In genomic region chr19:4227894-4228678, GRCm38 (mm10) we compare ENCODE assay signal across 8 mouse cellular contexts. TPM values are rescaled to one million over a fixed set of nuclear protein-coding genes. Genes with fewer than 3 reads are reported as not detected.
DNase-seq lines count a peak whose midpoint lies in the region; ATAC-seq and TF ChIP-seq lines count a peak whose summit lies in the region.

No protein-coding gene starts in this region.

- WGBS in midbrain, embryonic 10.5 days = 24% methylated on average over 8 of the region's 8 CpGs
- 15% methylated on average over 8 of the region's 8 CpGs for WGBS in midbrain, embryonic 16.5 days
- 17% methylated on average over 8 of the region's 8 CpGs for WGBS in forebrain, embryonic 14.5 days
- 25% methylated on average over 8 of the region's 8 CpGs for WGBS in hindbrain, postnatal 0 days

- peak; percentile 67 for DNase-seq in midbrain, embryonic 10.5 days (ENCODE audit: low spot score)
- DNase-seq in forebrain, embryonic 14.5 days (ENCODE audit: low spot score) = peak; percentile 86
- peak; percentile 89 for DNase-seq in hindbrain, postnatal 0 days (ENCODE audit: low spot score)
- peak; percentile 70 to 84 for DNase-seq in left cerebral cortex, postnatal 25 days (ENCODE audit: low spot score in 2 of 2)
- peak; percentile 67 to 72 for DNase-seq in natural killer cell, adult 2 months (ENCODE audit: low spot score in 2 of 2)
- DNase-seq in testis, postnatal 14 days (ENCODE audit: low spot score) = peak; percentile 47

- ATAC-seq in midbrain, embryonic 16.5 days = no peak
- ATAC-seq in forebrain, embryonic 14.5 days = peak; percentile 43; the same call in 1 of the 2 replicates
- peak; percentile 22; the same call in 1 of the 2 replicates for ATAC-seq in hindbrain, postnatal 0 days

- H3K9ac ChIP-seq in midbrain, embryonic 16.5 days (ENCODE audit: low read depth, low read length) = no peak overlapping the region
- H3K9ac ChIP-seq in forebrain, embryonic 14.5 days (ENCODE audit: low read length) = no peak overlapping the region
- H3K9ac ChIP-seq in hindbrain, postnatal 0 days (replicated peaks; ENCODE audit: low read length) = no peak overlapping the region

- no peak overlapping the region for H3K27ac ChIP-seq in midbrain, embryonic 10.5 days (replicated peaks)
- no peak overlapping the region for H3K27ac ChIP-seq in midbrain, embryonic 16.5 days (ENCODE audit: low read length)
- H3K27ac ChIP-seq in bone marrow macrophage, adult 2 months (ENCODE audit: insufficient read depth, low read depth, low read length) = no peak overlapping the region
- H3K27ac ChIP-seq in forebrain, embryonic 14.5 days (ENCODE audit: low read depth, low read length) = no peak overlapping the region
- H3K27ac ChIP-seq in hindbrain, postnatal 0 days = no peak overlapping the region

- no peak for TF ChIP-seq POLR2A in bone marrow macrophage, adult 2 months (IDR thresholded peaks at IDR 0.05; ENCODE audit: borderline replicate concordance, low read depth, low read length)

- peaks cover 32% of the 10 kb centered on the region for H3K27me3 ChIP-seq in midbrain, embryonic 10.5 days (ENCODE audit: low read depth, poor library complexity, severe bottlenecking)
- H3K27me3 ChIP-seq in midbrain, embryonic 16.5 days (ENCODE audit: control insufficient read depth, insufficient read depth, low read depth, low read length) = peaks cover 5% of the 10 kb centered on the region; the same call in 1 of the 2 replicates
- no peaks in the 10 kb centered on the region; the same call in 1 of the 2 replicates for H3K27me3 ChIP-seq in forebrain, embryonic 14.5 days (replicated peaks; ENCODE audit: control insufficient read depth, insufficient read depth, low read length)
- no peaks in the 10 kb centered on the region for H3K27me3 ChIP-seq in hindbrain, postnatal 0 days (ENCODE audit: insufficient read depth, low read length)

- H3K36me3 ChIP-seq in midbrain, embryonic 10.5 days = no peaks in the 10 kb centered on the region
- H3K36me3 ChIP-seq in midbrain, embryonic 16.5 days (ENCODE audit: control insufficient read depth, insufficient read depth, low read length) = no peaks in the 10 kb centered on the region
- H3K36me3 ChIP-seq in forebrain, embryonic 14.5 days (ENCODE audit: control insufficient read depth, insufficient read depth, low read length) = no peaks in the 10 kb centered on the region
- no peaks in the 10 kb centered on the region for H3K36me3 ChIP-seq in hindbrain, postnatal 0 days (ENCODE audit: insufficient read depth, low read length)

- TF ChIP-seq CTCF in bone marrow macrophage, adult 2 months (IDR thresholded peaks at IDR 0.05; ENCODE audit: low read depth, low read length) = peak; percentile 70
- peak; percentile 95 for TF ChIP-seq CTCF in hindbrain, postnatal 0 days (IDR thresholded peaks at IDR 0.05; ENCODE audit: low read depth)

- intact Hi-C loops in left cerebral cortex, postnatal 25 days (cut with DNase I) = loop anchor here (1.0 to 5.0 kb wide), 5 partner anchors 21 to 211 kb away; partner anchors contain the start of genes Aip, Cdk2ap2 and Pitpnm1

- H3K4me1 ChIP-seq in midbrain, embryonic 10.5 days = peaks cover 19% of the 10 kb centered on the region
- peaks cover 11% of the 10 kb centered on the region for H3K4me1 ChIP-seq in midbrain, embryonic 16.5 days (ENCODE audit: control insufficient read depth, insufficient read depth, low read length)
- peaks cover 23% of the 10 kb centered on the region for H3K4me1 ChIP-seq in bone marrow macrophage, adult 2 months (ENCODE audit: control insufficient read depth, insufficient read depth, low read length)
- H3K4me1 ChIP-seq in forebrain, embryonic 14.5 days (ENCODE audit: control insufficient read depth, insufficient read depth, low read length) = peaks cover 7% of the 10 kb centered on the region; the same call in 1 of the 2 replicates
- H3K4me1 ChIP-seq in hindbrain, postnatal 0 days (ENCODE audit: insufficient read depth, low read length) = peaks cover 6% of the 10 kb centered on the region; the same call in 1 of the 2 replicates

- H3K4me3 ChIP-seq in midbrain, embryonic 10.5 days = no peak overlapping the region
- no peak overlapping the region for H3K4me3 ChIP-seq in midbrain, embryonic 16.5 days (ENCODE audit: low read depth, low read length)
- no peak overlapping the region for H3K4me3 ChIP-seq in bone marrow macrophage, adult 2 months (ENCODE audit: insufficient read depth, low read length)
- no peak overlapping the region for H3K4me3 ChIP-seq in forebrain, embryonic 14.5 days (ENCODE audit: low read depth, low read length)
- no peak overlapping the region for H3K4me3 ChIP-seq in hindbrain, postnatal 0 days (ENCODE audit: low read length)

- no peak overlapping the region for H3K4me2 ChIP-seq in midbrain, embryonic 16.5 days (ENCODE audit: low read length)
- H3K4me2 ChIP-seq in forebrain, embryonic 14.5 days (ENCODE audit: low read length) = no peak overlapping the region
- H3K4me2 ChIP-seq in hindbrain, postnatal 0 days (ENCODE audit: low read depth, low read length) = no peak overlapping the region

- H3K9me3 ChIP-seq in midbrain, embryonic 10.5 days (replicated peaks) = no peaks in the 10 kb centered on the region
- no peaks in the 10 kb centered on the region for H3K9me3 ChIP-seq in midbrain, embryonic 16.5 days (replicated peaks; ENCODE audit: control insufficient read depth, low read length, poor library complexity, severe bottlenecking)
- no peaks in the 10 kb centered on the region for H3K9me3 ChIP-seq in forebrain, embryonic 14.5 days (replicated peaks; ENCODE audit: control insufficient read depth, low read length)
- no peaks in the 10 kb centered on the region for H3K9me3 ChIP-seq in hindbrain, postnatal 0 days (ENCODE audit: low read length)

RNA-seq across cellular contexts. Expression of gene Pold4, which starts 3.6 kb away (rescaled TPM):
- 12.2 and 15.6 TPM in 2 replicates for polyA plus RNA-seq in midbrain, embryonic 10.5 days (2016; fragmentation: Nextera tagmentation; extraction: Ambion mirVana)
- 18.5 and 19.2 TPM in 2 replicates for polyA plus RNA-seq in midbrain, embryonic 16.5 days (2015; fragmentation: Nextera tagmentation; extraction: Ambion mirVana)
- 77.5 and 93.5 TPM in 2 replicates for polyA plus RNA-seq in bone marrow macrophage, adult 2 months (2012; ENCODE audit: insufficient read depth, insufficient read length, missing spikeins)
- polyA plus RNA-seq in forebrain, embryonic 14.5 days (2014; fragmentation: Nextera tagmentation; extraction: Ambion mirVana) = 17.6 and 19.0 TPM in 2 replicates
- total RNA-seq in hindbrain, postnatal 0 days (2014; rRNA removed) = 28.1 and 28.7 TPM in 2 replicates
- 24.5 and 26.2 TPM in 2 replicates for polyA plus RNA-seq in hindbrain, postnatal 0 days (2015; fragmentation: Nextera tagmentation; extraction: Ambion mirVana)
- 10 to 100 TPM; 14.0 to 18.6 TPM for total RNA-seq in left cerebral cortex, postnatal 25 days (2021)

RNA-seq across cellular contexts. Expression of gene AC109138.7, which starts 13.9 kb away (rescaled TPM):
- polyA plus RNA-seq in midbrain, embryonic 10.5 days (2016; fragmentation: Nextera tagmentation; extraction: Ambion mirVana) = not detected in 2 replicates
- not detected in 2 replicates for polyA plus RNA-seq in midbrain, embryonic 16.5 days (2015; fragmentation: Nextera tagmentation; extraction: Ambion mirVana)
- not detected in 2 replicates for polyA plus RNA-seq in bone marrow macrophage, adult 2 months (2012; ENCODE audit: insufficient read depth, insufficient read length, missing spikeins)
- not detected in 2 replicates for polyA plus RNA-seq in forebrain, embryonic 14.5 days (2014; fragmentation: Nextera tagmentation; extraction: Ambion mirVana)
- total RNA-seq in hindbrain, postnatal 0 days (2014; rRNA removed) = not detected in 2 replicates
- polyA plus RNA-seq in hindbrain, postnatal 0 days (2015; fragmentation: Nextera tagmentation; extraction: Ambion mirVana) = not detected in 2 replicates
- total RNA-seq in left cerebral cortex, postnatal 25 days (2021) = not detected

RNA-seq across cellular contexts. Expression of gene Clcf1, which starts 14.0 kb away (rescaled TPM):
- polyA plus RNA-seq in midbrain, embryonic 10.5 days (2016; fragmentation: Nextera tagmentation; extraction: Ambion mirVana) = 0.65 and 0.74 TPM in 2 replicates
- 0.40 and 0.68 TPM in 2 replicates for polyA plus RNA-seq in midbrain, embryonic 16.5 days (2015; fragmentation: Nextera tagmentation; extraction: Ambion mirVana)
- 0.40 and 0.56 TPM in 2 replicates for polyA plus RNA-seq in bone marrow macrophage, adult 2 months (2012; ENCODE audit: insufficient read depth, insufficient read length, missing spikeins)
- polyA plus RNA-seq in forebrain, embryonic 14.5 days (2014; fragmentation: Nextera tagmentation; extraction: Ambion mirVana) = 0.61 and 0.85 TPM in 2 replicates
- total RNA-seq in hindbrain, postnatal 0 days (2014; rRNA removed) = 0.42 and 3.8 TPM in 2 replicates
- 0.83 TPM in 2 replicates for polyA plus RNA-seq in hindbrain, postnatal 0 days (2015; fragmentation: Nextera tagmentation; extraction: Ambion mirVana)
- 1 to 10 TPM in 1 of 2 experiments, under 1 TPM in 1; 0.96 to 1.2 TPM for total RNA-seq in left cerebral cortex, postnatal 25 days (2021)

RNA-seq across cellular contexts. Expression of gene Rad9a, which starts 26.6 kb away (rescaled TPM):
- polyA plus RNA-seq in midbrain, embryonic 10.5 days (2016; fragmentation: Nextera tagmentation; extraction: Ambion mirVana) = 58.9 and 60.3 TPM in 2 replicates
- 24.1 and 25.0 TPM in 2 replicates for polyA plus RNA-seq in midbrain, embryonic 16.5 days (2015; fragmentation: Nextera tagmentation; extraction: Ambion mirVana)
- polyA plus RNA-seq in bone marrow macrophage, adult 2 months (2012; ENCODE audit: insufficient read depth, insufficient read length, missing spikeins) = 25.1 and 27.2 TPM in 2 replicates
- polyA plus RNA-seq in forebrain, embryonic 14.5 days (2014; fragmentation: Nextera tagmentation; extraction: Ambion mirVana) = 25.5 and 25.7 TPM in 2 replicates
- total RNA-seq in hindbrain, postnatal 0 days (2014; rRNA removed) = 15.8 and 25.8 TPM in 2 replicates
- polyA plus RNA-seq in hindbrain, postnatal 0 days (2015; fragmentation: Nextera tagmentation; extraction: Ambion mirVana) = 13.7 and 14.6 TPM in 2 replicates
- total RNA-seq in left cerebral cortex, postnatal 25 days (2021) = 1 to 10 TPM; 6.9 to 8.0 TPM

RNA-seq across cellular contexts. Expression of gene Ppp1ca, which starts 36.2 kb away (rescaled TPM):
- 1,003 and 1,059 TPM in 2 replicates for polyA plus RNA-seq in midbrain, embryonic 10.5 days (2016; fragmentation: Nextera tagmentation; extraction: Ambion mirVana)
- 520 and 542 TPM in 2 replicates for polyA plus RNA-seq in midbrain, embryonic 16.5 days (2015; fragmentation: Nextera tagmentation; extraction: Ambion mirVana)
- 299 and 331 TPM in 2 replicates for polyA plus RNA-seq in bone marrow macrophage, adult 2 months (2012; ENCODE audit: insufficient read depth, insufficient read length, missing spikeins)
- 608 and 689 TPM in 2 replicates for polyA plus RNA-seq in forebrain, embryonic 14.5 days (2014; fragmentation: Nextera tagmentation; extraction: Ambion mirVana)
- total RNA-seq in hindbrain, postnatal 0 days (2014; rRNA removed) = 502 and 597 TPM in 2 replicates
- 564 and 571 TPM in 2 replicates for polyA plus RNA-seq in hindbrain, postnatal 0 days (2015; fragmentation: Nextera tagmentation; extraction: Ambion mirVana)
- total RNA-seq in left cerebral cortex, postnatal 25 days (2021) = 100 to 1,000 TPM; 318 to 320 TPM
